Mouse (Mus musculus): ENCODE measurements at regions not wholly inside any gene's neighbourhood (a gene's known extent, or its start where the extent isn't known, plus 50 kb on each side); places are given as distances from the start of the nearest gene placed in this dataset.

DNA sequence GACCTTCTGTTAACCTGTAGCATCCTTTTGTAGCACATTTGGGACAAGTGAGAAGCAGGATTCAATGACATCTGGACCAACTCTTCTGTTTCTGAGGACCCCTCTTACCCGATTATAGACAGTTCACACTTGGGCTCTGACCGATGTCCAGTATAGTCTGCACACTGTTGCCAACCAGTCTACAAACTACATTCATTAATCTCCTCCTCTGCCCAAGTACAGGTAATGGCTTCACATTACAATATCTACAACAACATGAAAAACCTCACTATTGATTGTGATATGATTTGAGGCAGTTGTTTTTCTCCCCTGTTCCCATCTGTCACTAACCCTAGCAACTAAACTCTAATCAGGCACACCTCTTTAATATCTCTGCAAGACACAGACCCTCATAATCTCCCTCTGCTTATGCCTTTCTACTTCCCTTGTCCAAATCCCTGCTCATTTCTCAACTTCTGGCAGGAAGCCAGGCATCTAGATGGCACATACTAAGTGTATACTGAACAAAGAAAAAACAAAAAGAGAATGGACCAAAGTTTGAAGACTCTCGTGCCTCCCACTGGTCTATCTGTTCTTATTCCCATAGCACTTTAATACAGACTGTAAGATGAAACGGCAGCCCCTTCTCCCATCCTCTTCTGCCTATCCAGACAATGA is 331.8 kb downstream of the Sorl1 start:
- H3K4me2 ChIP-seq (ENCODE audit: low read length) = no peak overlapping the region
- no peaks in the 10 kb centered on the region for H3K9me3 ChIP-seq (replicated peaks; ENCODE audit: control insufficient read depth, low read length)
- ATAC-seq (peak; percentile 68), DNase-seq (ENCODE audit: low spot score) (peak; percentile 70)
- no peaks in the 10 kb centered on the region for H3K36me3 ChIP-seq (ENCODE audit: control insufficient read depth, insufficient read depth, low read length)
- no peaks in the 10 kb centered on the region for H3K27me3 ChIP-seq (replicated peaks; ENCODE audit: control insufficient read depth, insufficient read depth, low read length)
- 28% methylated on average over 4 of the region's 4 CpGs for WGBS
- H3K4me3 ChIP-seq (ENCODE audit: low read depth, low read length) = no peak overlapping the region
- peaks cover 31% of the 10 kb centered on the region for H3K4me1 ChIP-seq (ENCODE audit: control insufficient read depth, insufficient read depth, low read length)
- H3K27ac ChIP-seq (ENCODE audit: low read depth, low read length) = peak overlapping the region; percentile 56; the same call in 1 of the 2 replicates
- no peak overlapping the region for H3K9ac ChIP-seq (ENCODE audit: low read length)

DNA sequence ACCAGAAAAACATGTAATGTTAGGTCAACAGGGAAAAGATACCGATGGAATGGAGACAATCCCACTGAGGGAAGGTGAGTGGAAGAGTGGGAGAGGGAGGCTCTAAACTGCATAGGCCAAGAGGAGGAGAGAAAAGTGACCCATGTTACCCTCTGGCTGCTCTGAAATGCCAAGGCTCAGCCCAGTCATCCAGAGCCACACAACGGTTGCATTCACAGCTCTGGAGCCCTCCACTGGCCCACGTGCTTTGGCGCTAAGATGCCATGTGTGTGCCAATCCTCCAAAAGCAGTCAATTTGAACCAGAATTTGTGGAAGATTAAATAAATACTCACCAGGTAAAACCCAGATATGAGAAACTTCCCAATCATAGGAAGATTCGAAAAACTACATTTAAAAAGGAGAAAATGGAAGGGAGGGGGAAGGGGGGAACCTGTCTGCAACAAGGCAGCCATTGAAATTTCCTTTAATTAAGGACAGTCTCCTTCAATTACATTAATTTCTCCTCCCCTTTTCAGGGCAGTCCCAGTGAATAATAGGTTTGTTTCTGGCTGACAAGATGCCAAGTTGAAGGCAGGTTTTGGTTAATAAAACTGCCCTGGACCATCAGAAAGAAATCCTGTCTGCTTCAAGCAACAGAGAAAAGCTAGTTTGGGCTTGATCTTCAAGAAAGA is 332.5 kb downstream of the Sorl1 start:
- H3K9me3 ChIP-seq (replicated peaks; ENCODE audit: control insufficient read depth, low read length) = no peaks in the 10 kb centered on the region
- H3K4me1 ChIP-seq (ENCODE audit: control insufficient read depth, insufficient read depth, low read length) = peaks cover 31% of the 10 kb centered on the region
- no peaks in the 10 kb centered on the region for H3K36me3 ChIP-seq (ENCODE audit: control insufficient read depth, insufficient read depth, low read length)
- DNase-seq (ENCODE audit: low spot score) (peak; percentile 74), ATAC-seq (peak; percentile 80)
- H3K9ac ChIP-seq (ENCODE audit: low read length) = no peak overlapping the region
- peak overlapping the region; percentile 56; the same call in 1 of the 2 replicates for H3K27ac ChIP-seq (ENCODE audit: low read depth, low read length)
- 39% methylated on average over 5 of the region's 5 CpGs for WGBS
- no peak overlapping the region for H3K4me3 ChIP-seq (ENCODE audit: low read depth, low read length)
- H3K4me2 ChIP-seq (ENCODE audit: low read length) = no peak overlapping the region
- H3K27me3 ChIP-seq (replicated peaks; ENCODE audit: control insufficient read depth, insufficient read depth, low read length) = no peaks in the 10 kb centered on the region

DNA sequence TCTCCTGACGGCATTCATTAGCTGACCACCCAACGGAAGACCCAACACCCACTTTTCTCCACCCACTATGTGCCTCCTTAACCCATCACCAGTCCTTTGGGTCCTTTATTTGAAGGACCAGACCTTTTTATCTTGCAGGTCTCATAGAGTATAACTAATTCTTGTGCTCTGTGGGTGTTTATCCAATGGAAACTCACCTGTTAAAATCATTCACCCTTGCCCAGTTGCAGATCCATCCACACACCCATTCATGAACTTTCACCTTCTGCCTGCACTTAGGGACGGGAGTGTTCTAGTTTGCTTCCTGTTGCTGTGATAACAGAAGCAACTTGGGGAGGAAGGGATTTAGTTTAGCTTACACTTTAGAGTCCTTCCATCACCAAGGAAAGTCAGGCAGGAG is 339.0 kb downstream of the Sorl1 start:
- 87% methylated on average over 3 of the region's 3 CpGs for WGBS
- no peaks in the 10 kb centered on the region for H3K27me3 ChIP-seq (replicated peaks; ENCODE audit: control insufficient read depth, insufficient read depth, low read length)
- H3K36me3 ChIP-seq (ENCODE audit: control insufficient read depth, insufficient read depth, low read length) = no peaks in the 10 kb centered on the region
- H3K27ac ChIP-seq (ENCODE audit: low read depth, low read length) = no peak overlapping the region
- H3K4me2 ChIP-seq (ENCODE audit: low read length) = no peak overlapping the region
- peaks cover under 1% of the 10 kb centered on the region; the same call in 1 of the 2 replicates for H3K4me1 ChIP-seq (ENCODE audit: control insufficient read depth, insufficient read depth, low read length)
- DNase-seq (ENCODE audit: low spot score) (no peak), ATAC-seq (no peak)
- H3K9ac ChIP-seq (ENCODE audit: low read length) = no peak overlapping the region
- H3K9me3 ChIP-seq (replicated peaks; ENCODE audit: control insufficient read depth, low read length) = no peaks in the 10 kb centered on the region
- no peak overlapping the region for H3K4me3 ChIP-seq (ENCODE audit: low read depth, low read length)

DNA sequence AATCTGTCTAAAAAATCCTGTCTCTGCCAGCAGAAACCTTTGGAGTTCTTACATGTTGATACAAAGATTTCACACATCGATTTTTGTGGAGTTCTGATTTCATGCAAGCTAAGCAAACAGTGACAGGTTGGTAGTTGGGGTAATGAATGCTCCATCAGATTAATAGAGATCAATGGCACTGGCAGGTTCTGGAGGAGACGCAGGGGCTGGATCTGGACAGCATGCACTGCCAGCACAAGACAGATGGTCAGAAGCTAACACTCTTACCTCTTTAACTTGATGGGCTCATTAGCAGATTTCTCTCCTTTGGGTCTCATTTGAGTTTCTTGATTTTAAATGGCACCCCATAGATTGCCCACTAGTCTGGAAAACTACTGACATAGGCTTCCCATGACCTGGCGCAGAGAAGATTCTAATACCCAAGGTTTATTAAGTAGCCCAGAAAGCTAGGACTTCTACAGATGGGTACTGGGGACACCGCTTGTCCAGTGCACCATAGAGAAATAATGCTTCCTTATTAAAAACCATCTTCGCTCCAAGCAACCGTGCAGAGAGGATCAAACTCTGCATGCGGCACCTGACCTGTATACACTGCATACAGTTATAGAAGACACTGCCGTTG is 351.7 kb downstream of the Sorl1 start:
- Histone ChIP-seq H3K27ac (ENCODE audit: low read depth, low read length) (no peak overlapping the region), H3K4me3 (ENCODE audit: low read depth, low read length) (no peak overlapping the region), H3K9ac (ENCODE audit: low read length) (no peak overlapping the region), H3K4me2 (ENCODE audit: low read length) (no peak overlapping the region), H3K27me3 (replicated peaks; ENCODE audit: control insufficient read depth, insufficient read depth, low read length) (no peaks in the 10 kb centered on the region), H3K36me3 (ENCODE audit: control insufficient read depth, insufficient read depth, low read length) (no peaks in the 10 kb centered on the region), H3K4me1 (ENCODE audit: control insufficient read depth, insufficient read depth, low read length) (no peaks in the 10 kb centered on the region), H3K9me3 (replicated peaks; ENCODE audit: control insufficient read depth, low read length) (no peaks in the 10 kb centered on the region)
- DNase-seq (ENCODE audit: low spot score) (peak; percentile 63), ATAC-seq (peak; percentile 81)
- 86% methylated on average over 8 of the region's 8 CpGs for WGBS

DNA sequence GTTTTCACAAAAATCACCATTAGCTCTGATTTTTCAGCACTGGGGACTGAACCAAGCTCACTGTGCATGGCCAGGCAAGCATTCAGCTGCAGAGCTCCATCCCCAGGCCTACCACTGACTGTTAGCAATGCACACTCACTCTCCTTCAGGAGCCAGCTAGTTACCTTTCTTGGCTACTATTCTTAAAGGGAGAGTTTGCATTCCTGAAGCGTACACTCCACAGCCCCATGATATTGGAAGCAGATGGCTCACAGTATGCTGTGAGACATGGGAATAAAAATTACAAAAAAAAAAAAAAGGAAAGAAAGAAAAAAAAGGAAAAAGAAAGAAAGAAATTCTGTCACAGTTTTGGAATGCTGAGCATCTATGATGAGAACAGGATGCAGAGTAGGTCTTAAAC is 352.8 kb downstream of the Sorl1 start:
- Histone ChIP-seq H3K9ac (ENCODE audit: low read length) (no peak overlapping the region), H3K4me1 (ENCODE audit: control insufficient read depth, insufficient read depth, low read length) (peaks cover 3% of the 10 kb centered on the region; the same call in 1 of the 2 replicates), H3K27me3 (replicated peaks; ENCODE audit: control insufficient read depth, insufficient read depth, low read length) (no peaks in the 10 kb centered on the region), H3K27ac (ENCODE audit: low read depth, low read length) (no peak overlapping the region), H3K4me2 (ENCODE audit: low read length) (no peak overlapping the region), H3K36me3 (ENCODE audit: control insufficient read depth, insufficient read depth, low read length) (no peaks in the 10 kb centered on the region), H3K4me3 (ENCODE audit: low read depth, low read length) (no peak overlapping the region), H3K9me3 (replicated peaks; ENCODE audit: control insufficient read depth, low read length) (no peaks in the 10 kb centered on the region)
- DNase-seq (ENCODE audit: low spot score) (peak; percentile 63), ATAC-seq (peak; percentile 60; the same call in 1 of the 2 replicates)
- WGBS = 67% methylated on average over 1 of the region's 1 CpGs

DNA sequence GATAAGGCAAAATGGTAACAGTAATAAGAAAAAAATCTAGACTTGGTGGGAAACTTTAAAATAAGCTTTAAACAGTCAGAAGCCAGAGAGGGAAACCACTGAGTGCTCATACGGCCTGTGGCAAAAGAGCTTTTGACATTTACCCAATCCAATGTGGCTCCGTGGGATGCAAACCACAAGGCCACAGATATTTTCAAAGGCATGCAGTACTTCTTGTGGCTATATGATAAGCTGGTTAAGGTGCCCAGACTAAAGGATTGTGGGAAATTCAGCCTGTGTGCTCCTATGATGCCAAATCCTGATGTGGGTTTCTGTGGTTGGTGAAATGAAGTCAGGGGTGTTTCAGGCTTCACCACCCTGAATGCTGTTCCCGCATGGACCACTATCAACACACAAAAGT is 355.8 kb downstream of the Sorl1 start:
- Histone ChIP-seq H3K27me3 (replicated peaks; ENCODE audit: control insufficient read depth, insufficient read depth, low read length) (no peaks in the 10 kb centered on the region), H3K9me3 (replicated peaks; ENCODE audit: control insufficient read depth, low read length) (no peaks in the 10 kb centered on the region), H3K4me3 (ENCODE audit: low read depth, low read length) (no peak overlapping the region), H3K27ac (ENCODE audit: low read depth, low read length) (no peak overlapping the region), H3K9ac (ENCODE audit: low read length) (no peak overlapping the region), H3K4me2 (ENCODE audit: low read length) (no peak overlapping the region), H3K4me1 (ENCODE audit: control insufficient read depth, insufficient read depth, low read length) (peaks cover 7% of the 10 kb centered on the region; the same call in 1 of the 2 replicates), H3K36me3 (ENCODE audit: control insufficient read depth, insufficient read depth, low read length) (no peaks in the 10 kb centered on the region)
- DNase-seq (ENCODE audit: low spot score) (no peak), ATAC-seq (no peak)
- 90% methylated on average over 3 of the region's 3 CpGs for WGBS

DNA sequence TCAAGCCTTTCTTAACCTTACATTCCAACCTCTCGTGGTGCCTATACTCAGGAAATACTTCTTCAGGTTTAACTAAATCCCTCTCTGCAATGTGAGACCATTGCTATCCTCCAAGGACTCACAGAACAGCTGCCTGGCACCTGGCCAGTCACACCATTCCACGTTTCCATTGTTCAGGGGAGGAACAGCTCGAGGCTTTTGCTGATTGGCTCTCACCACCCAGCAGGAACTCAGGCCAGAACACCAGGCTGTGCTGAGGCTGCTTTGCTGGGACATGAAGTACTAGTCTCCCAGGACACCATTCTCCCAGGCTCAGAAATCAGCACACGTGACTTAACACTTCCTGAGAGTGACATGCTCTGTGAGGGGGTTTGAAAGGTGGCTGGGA is 357.6 kb downstream of the Sorl1 start:
- H3K36me3 ChIP-seq (ENCODE audit: control insufficient read depth, insufficient read depth, low read length) = no peaks in the 10 kb centered on the region
- H3K27me3 ChIP-seq (replicated peaks; ENCODE audit: control insufficient read depth, insufficient read depth, low read length) = no peaks in the 10 kb centered on the region
- ATAC-seq (peak; percentile 89), DNase-seq (ENCODE audit: low spot score) (peak; percentile 85)
- no peaks in the 10 kb centered on the region for H3K9me3 ChIP-seq (replicated peaks; ENCODE audit: control insufficient read depth, low read length)
- no peak overlapping the region for H3K4me3 ChIP-seq (ENCODE audit: low read depth, low read length)
- H3K4me2 ChIP-seq (ENCODE audit: low read length) = no peak overlapping the region
- peaks cover 7% of the 10 kb centered on the region; the same call in 1 of the 2 replicates for H3K4me1 ChIP-seq (ENCODE audit: control insufficient read depth, insufficient read depth, low read length)
- WGBS = 9% methylated on average over 4 of the region's 4 CpGs
- no peak overlapping the region for H3K9ac ChIP-seq (ENCODE audit: low read length)
- peak overlapping the region; percentile 65 for H3K27ac ChIP-seq (ENCODE audit: low read depth, low read length)

DNA sequence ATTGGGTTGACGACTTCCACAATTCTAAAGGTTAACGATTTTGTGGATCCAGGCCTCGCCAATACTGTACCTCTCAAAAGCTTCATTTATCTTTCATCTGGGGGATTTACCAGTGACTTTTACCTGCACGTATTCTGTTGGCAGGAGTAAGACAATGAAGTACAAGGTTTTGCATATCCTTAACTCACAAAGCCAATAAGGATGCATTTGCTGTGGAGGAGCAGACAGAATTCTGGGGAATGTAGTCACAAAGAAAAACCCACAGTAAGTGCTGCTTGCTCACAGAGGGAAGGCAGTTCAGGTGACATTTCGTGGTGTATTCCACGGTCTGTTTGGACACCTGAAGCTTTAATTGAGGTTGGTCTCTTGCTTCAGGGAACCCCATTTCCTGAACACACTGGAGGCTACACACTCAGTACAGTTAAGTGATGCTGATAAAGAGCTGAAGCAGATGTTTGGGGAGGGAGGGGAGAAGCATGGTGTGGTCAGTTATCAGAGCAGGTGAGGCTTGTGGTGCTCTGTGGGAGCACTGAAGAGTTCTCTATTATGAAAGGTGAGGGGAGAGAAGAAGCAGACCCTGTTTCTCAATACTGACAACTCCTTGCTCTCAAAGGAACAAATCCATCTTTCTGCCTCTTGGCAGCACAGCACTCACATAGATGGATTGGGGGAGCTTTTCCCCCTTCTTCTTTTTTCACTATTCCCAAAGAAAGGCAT is 358.1 kb downstream of the Sorl1 start:
- no peak for DNase-seq (ENCODE audit: low spot score)

More for the DNA sequence above, 358.1 kb downstream of the Sorl1 start:
- Histone ChIP-seq H3K4me1 (ENCODE audit: control insufficient read depth, insufficient read depth, low read length) (peaks cover 10% of the 10 kb centered on the region; the same call in 1 of the 2 replicates), H3K4me2 (ENCODE audit: low read length) (no peak overlapping the region), H3K27me3 (replicated peaks; ENCODE audit: control insufficient read depth, insufficient read depth, low read length) (no peaks in the 10 kb centered on the region), H3K9ac (ENCODE audit: low read length) (no peak overlapping the region), H3K36me3 (ENCODE audit: control insufficient read depth, insufficient read depth, low read length) (no peaks in the 10 kb centered on the region), H3K9me3 (replicated peaks; ENCODE audit: control insufficient read depth, low read length) (no peaks in the 10 kb centered on the region), H3K27ac (ENCODE audit: low read depth, low read length) (peak overlapping the region; percentile 65), H3K4me3 (ENCODE audit: low read depth, low read length) (no peak overlapping the region)
- ATAC-seq = no peak; the same call in 1 of the 2 replicates
- 77% methylated on average over 6 of the region's 6 CpGs for WGBS
